Mouse (Mus musculus): ENCODE results near the gene Ackr2. TPM values are rescaled to one million over a fixed set of nuclear protein-coding genes. Genes with fewer than 3 reads are reported as not detected.

The Ackr2 gene
- polyA plus RNA-seq, 1 experiment from 2014 or later, result 1.7 TPM

GRCm38 (mm10) chr9:121908321-121908720 lies 10.2 kb downstream of the Ackr2 start:
- H3K4me1 ChIP-seq, result no peaks in the 10 kb centered on the region
- H3K9ac ChIP-seq, result no peak overlapping the region
- no peak overlapping the region for H3K27ac ChIP-seq
- no peak overlapping the region for H3K4me3 ChIP-seq
- no peaks in the 10 kb centered on the region for H3K9me3 ChIP-seq (replicated peaks)
- no peaks in the 10 kb centered on the region for H3K36me3 ChIP-seq (ENCODE audit: poor library complexity, severe bottlenecking)
- 94% methylated on average over 17 of the region's 17 CpGs for WGBS
- H3K27me3 ChIP-seq, result no peaks in the 10 kb centered on the region
- H3K4me2 ChIP-seq, result no peak overlapping the region
- ATAC-seq, result no peak

GRCm38 (mm10) chr9:121909635-121910034 lies 11.5 kb downstream of the Ackr2 start:
- no peak for ATAC-seq
- Histone ChIP-seq H3K4me2 (no peak overlapping the region), H3K36me3 (ENCODE audit: poor library complexity, severe bottlenecking) (no peaks in the 10 kb centered on the region), H3K4me1 (no peaks in the 10 kb centered on the region), H3K9me3 (replicated peaks) (no peaks in the 10 kb centered on the region), H3K4me3 (no peak overlapping the region), H3K27me3 (no peaks in the 10 kb centered on the region), H3K9ac (no peak overlapping the region), H3K27ac (no peak overlapping the region)
- 85% methylated on average over 6 of the region's 6 CpGs for WGBS

DNA sequence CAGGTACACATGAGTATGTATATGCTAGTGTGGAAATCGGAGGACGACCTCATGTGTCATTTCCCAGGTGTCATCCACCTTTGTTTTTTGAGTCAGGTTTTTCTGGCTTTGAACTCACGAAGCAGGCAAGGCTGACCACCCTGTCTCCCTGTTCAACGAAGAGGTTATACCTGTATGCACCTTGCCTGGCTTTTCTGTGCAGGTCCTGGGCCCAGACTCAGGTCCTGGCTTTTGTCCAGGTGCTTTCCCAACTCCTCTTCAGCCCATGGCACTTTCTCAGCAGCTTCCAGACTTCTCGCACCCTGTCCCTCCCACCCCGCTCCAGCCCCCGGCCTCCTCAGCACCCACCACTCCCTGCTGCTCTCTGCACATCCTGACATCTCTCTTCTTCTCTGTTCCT lies 13.0 kb downstream of the Ackr2 start:
- H3K9ac ChIP-seq, result no peak overlapping the region
- no peaks in the 10 kb centered on the region for H3K4me1 ChIP-seq
- no peaks in the 10 kb centered on the region for H3K27me3 ChIP-seq
- H3K4me3 ChIP-seq, result no peak overlapping the region
- no peak overlapping the region for H3K27ac ChIP-seq
- WGBS, result 95% methylated on average over 7 of the region's 7 CpGs
- ATAC-seq, result no peak
- no peaks in the 10 kb centered on the region for H3K9me3 ChIP-seq (replicated peaks)
- H3K36me3 ChIP-seq (ENCODE audit: poor library complexity, severe bottlenecking), result no peaks in the 10 kb centered on the region
- no peak overlapping the region for H3K4me2 ChIP-seq

DNA sequence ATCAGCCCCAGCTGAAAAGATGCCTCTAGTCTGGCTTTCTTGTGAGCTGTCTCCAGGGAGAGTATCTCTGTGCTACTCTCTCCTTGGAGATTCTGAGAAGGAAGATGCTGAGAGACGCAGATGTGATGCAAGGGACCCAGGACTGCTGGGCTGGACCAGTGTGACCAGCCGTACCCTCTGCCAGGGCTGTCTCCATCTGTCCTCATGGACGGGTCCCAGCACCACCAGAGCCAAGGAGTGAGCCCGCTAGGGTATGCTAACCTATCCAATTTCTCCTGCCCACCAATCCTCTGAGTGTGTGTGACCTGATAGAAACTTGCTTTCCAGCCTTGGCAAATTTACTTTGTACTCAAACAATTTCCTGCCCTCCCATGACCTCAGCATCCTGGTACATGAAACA lies 14.6 kb downstream of the Ackr2 start:
- Histone ChIP-seq H3K4me2 (no peak overlapping the region), H3K27ac (no peak overlapping the region), H3K4me1 (no peaks in the 10 kb centered on the region), H3K27me3 (no peaks in the 10 kb centered on the region), H3K9ac (no peak overlapping the region), H3K4me3 (no peak overlapping the region), H3K9me3 (replicated peaks) (no peaks in the 10 kb centered on the region), H3K36me3 (ENCODE audit: poor library complexity, severe bottlenecking) (no peaks in the 10 kb centered on the region)
- WGBS, result 89% methylated on average over 4 of the region's 4 CpGs
- ATAC-seq, result no peak

DNA sequence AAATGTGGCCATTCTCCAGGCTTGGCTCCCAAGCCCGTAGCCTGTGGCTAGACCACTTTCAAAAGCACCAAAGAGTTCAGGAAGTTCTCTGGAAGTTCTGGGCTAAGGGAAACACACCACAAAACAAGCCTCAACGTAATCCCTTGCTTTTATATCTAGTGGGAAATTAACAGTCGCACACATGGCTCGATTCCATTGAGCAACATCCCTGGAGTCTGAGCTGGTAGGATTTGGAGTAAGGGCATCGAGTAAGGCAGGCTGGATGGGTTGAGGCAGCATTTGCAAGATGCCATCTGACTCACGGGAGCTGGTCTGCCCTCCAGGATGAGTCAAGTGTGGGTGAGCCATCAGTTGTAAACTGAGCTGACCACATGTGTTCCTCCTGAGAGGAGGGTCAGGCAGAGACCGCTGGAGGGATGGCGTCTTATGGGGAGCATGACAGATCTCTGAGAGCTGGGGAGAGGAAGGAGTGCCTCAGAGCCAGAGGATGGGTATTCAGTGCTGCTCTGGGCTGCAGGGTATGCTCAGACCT lies 16.1 kb downstream of the Ackr2 start:
- Histone ChIP-seq H3K27me3 (no peaks in the 10 kb centered on the region), H3K9me3 (replicated peaks) (no peaks in the 10 kb centered on the region), H3K9ac (no peak overlapping the region), H3K4me3 (no peak overlapping the region), H3K27ac (no peak overlapping the region), H3K4me2 (no peak overlapping the region), H3K36me3 (ENCODE audit: poor library complexity, severe bottlenecking) (no peaks in the 10 kb centered on the region), H3K4me1 (no peaks in the 10 kb centered on the region)
- ATAC-seq, result no peak
- 89% methylated on average over 8 of the region's 8 CpGs for WGBS

DNA sequence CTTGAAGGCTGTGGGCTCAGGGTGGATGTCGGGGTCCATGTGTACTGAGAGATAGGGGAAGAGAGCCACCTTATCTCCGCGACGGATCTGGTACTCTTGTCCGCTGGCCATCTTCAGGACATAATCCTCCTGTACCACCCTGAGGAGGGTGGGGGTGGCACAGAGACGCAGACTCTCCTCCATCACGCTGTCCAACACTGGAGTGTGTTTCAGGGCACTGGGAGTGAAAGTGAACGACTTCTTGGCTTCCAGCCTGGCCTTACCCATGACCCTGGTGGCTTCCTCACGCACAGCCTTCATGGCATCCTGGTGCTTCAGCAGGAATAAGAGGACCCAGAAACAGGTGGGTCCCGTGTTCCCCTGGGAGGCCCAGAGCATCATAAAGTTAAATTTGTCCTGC lies 16.9 kb downstream of the Ackr2 start:
- Histone ChIP-seq H3K4me2 (no peak overlapping the region), H3K4me1 (no peaks in the 10 kb centered on the region), H3K27ac (no peak overlapping the region), H3K36me3 (ENCODE audit: poor library complexity, severe bottlenecking) (no peaks in the 10 kb centered on the region), H3K4me3 (no peak overlapping the region), H3K27me3 (no peaks in the 10 kb centered on the region), H3K9ac (no peak overlapping the region), H3K9me3 (replicated peaks) (no peaks in the 10 kb centered on the region)
- no peak for ATAC-seq
- 92% methylated on average over 10 of the region's 10 CpGs for WGBS

- no peak for ATAC-seq
- no peaks in the 10 kb centered on the region for H3K27me3 ChIP-seq
- 85% methylated on average over 8 of the region's 8 CpGs for WGBS
Observed at GRCm38 (mm10) chr9:121916102-121916501, 17.9 kb downstream of the Ackr2 start, which contains the start of gene Cyp8b1. TSS of gene Cyp8b1 (minus strand) at chr9:121916305.

GRCm38 (mm10) chr9:121919027-121919501 lies 20.9 kb downstream of the Ackr2 start:
- no peak for ATAC-seq
- Histone ChIP-seq H3K4me2 (no peak overlapping the region), H3K27ac (no peak overlapping the region), H3K4me1 (no peaks in the 10 kb centered on the region), H3K4me3 (no peak overlapping the region), H3K9me3 (replicated peaks) (no peaks in the 10 kb centered on the region), H3K9ac (no peak overlapping the region), H3K27me3 (no peaks in the 10 kb centered on the region), H3K36me3 (ENCODE audit: poor library complexity, severe bottlenecking) (no peaks in the 10 kb centered on the region)
- WGBS, result 74% methylated on average over 10 of the region's 10 CpGs

More at GRCm38 (mm10) chr9:121916102-121916501, 17.9 kb downstream of the Ackr2 start, which contains the start of gene Cyp8b1:
- Histone ChIP-seq H3K9me3 (replicated peaks) (no peaks in the 10 kb centered on the region), H3K27ac (no peak within 1 kb of the TSS), H3K4me1 (no peaks in the 10 kb centered on the region), H3K9ac (no peak within 1 kb of the TSS), H3K4me3 (no peak within 1 kb of the TSS), H3K4me2 (no peak within 1 kb of the TSS), H3K36me3 (ENCODE audit: poor library complexity, severe bottlenecking) (no peaks in the 10 kb centered on the region)

DNA sequence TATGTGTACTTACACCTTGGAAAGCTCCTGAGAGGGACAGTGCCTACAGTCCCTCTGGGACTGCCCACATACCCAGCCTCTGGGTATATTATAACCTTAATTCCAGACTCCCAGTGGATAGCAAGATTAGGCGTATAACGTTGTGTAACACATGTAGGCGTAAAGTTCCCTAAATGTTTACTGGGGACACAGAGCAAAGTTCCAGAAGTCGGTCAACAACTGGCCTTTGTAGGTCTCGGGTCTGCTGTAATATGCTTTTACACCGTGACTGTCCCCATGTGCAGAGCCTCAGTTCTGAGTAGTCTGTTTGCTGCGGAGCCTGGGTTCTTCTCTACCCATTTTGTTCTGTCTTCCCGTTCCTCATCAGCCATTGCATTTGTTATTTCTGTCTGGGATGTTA lies 25.3 kb downstream of the Ackr2 start:
- Histone ChIP-seq H3K9ac (no peak overlapping the region), H3K36me3 (ENCODE audit: poor library complexity, severe bottlenecking) (no peaks in the 10 kb centered on the region), H3K27me3 (no peaks in the 10 kb centered on the region), H3K4me1 (no peaks in the 10 kb centered on the region), H3K9me3 (replicated peaks) (no peaks in the 10 kb centered on the region), H3K4me3 (no peak overlapping the region), H3K4me2 (no peak overlapping the region), H3K27ac (no peak overlapping the region)
- no peak for ATAC-seq
- WGBS, result 90% methylated on average over 8 of the region's 8 CpGs

DNA sequence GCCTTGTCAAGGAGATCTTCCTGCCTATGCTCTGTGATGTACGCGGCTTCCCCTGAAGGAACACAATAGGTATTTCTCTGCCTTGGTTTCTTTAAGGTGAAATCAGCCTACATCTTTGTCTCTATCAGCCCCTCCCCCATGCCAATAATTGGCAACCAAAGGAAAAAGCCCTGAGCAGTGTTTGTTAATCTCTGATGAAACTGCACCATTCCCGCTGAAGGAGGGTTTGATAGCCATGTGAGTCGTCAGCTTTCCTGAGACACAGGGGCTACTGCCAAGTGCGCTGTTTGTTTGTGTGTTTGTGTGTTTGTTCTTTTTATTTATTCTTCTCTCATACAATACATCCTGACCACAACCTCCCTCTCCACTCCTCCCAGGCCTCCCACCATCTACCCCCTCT lies 25.8 kb downstream of the Ackr2 start:
- Histone ChIP-seq H3K4me3 (no peak overlapping the region), H3K27ac (no peak overlapping the region), H3K4me2 (no peak overlapping the region), H3K27me3 (no peaks in the 10 kb centered on the region), H3K9ac (no peak overlapping the region), H3K9me3 (replicated peaks) (no peaks in the 10 kb centered on the region), H3K4me1 (no peaks in the 10 kb centered on the region), H3K36me3 (ENCODE audit: poor library complexity, severe bottlenecking) (no peaks in the 10 kb centered on the region)
- 55% methylated on average over 5 of the region's 5 CpGs for WGBS
- no peak for ATAC-seq

- no peak overlapping the region for H3K9ac ChIP-seq
- H3K36me3 ChIP-seq (ENCODE audit: poor library complexity, severe bottlenecking), result no peaks in the 10 kb centered on the region
- H3K27ac ChIP-seq, result no peak overlapping the region
- no peak overlapping the region for H3K4me3 ChIP-seq
- no peaks in the 10 kb centered on the region for H3K9me3 ChIP-seq (replicated peaks)
- no peaks in the 10 kb centered on the region for H3K4me1 ChIP-seq
- no peak overlapping the region for H3K4me2 ChIP-seq
- 89% methylated on average over 9 of the region's 9 CpGs for WGBS
- H3K27me3 ChIP-seq, result no peaks in the 10 kb centered on the region
- no peak for ATAC-seq
Observed at GRCm38 (mm10) chr9:121924901-121925560, 26.9 kb downstream of the Ackr2 start.

DNA sequence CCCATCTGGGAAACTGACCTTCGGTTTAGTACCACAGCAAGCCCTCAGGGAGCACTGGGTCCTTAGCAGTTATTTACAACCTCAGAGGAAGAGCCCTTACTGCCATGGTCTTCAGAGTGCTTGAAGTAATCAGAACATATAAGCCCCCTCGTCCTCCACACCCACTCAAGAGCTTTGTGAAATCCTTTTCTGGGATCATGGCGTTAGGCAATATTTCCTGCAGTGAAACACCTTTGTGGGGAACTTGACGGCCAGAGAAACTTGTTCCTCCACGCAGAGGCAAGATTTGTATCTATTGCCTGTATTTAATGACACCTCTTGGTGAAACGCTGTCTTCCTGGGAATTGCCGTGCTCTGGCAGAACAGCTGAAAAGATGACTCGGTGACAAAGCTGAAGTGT lies 27.8 kb downstream of the Ackr2 start:
- Histone ChIP-seq H3K4me1 (no peaks in the 10 kb centered on the region), H3K27me3 (no peaks in the 10 kb centered on the region), H3K4me3 (no peak overlapping the region), H3K36me3 (ENCODE audit: poor library complexity, severe bottlenecking) (no peaks in the 10 kb centered on the region), H3K27ac (no peak overlapping the region), H3K4me2 (no peak overlapping the region), H3K9ac (no peak overlapping the region), H3K9me3 (replicated peaks) (no peaks in the 10 kb centered on the region)
- ATAC-seq, result no peak
- WGBS, result 84% methylated on average over 8 of the region's 8 CpGs

Data from forebrain, embryonic 13.5 days (tissue).